Comparison of ENCODE assay signal across 8 mouse cellular contexts in genomic region chr8:64206411-64206861, GRCm38 (mm10). TPM values are rescaled to one million over a fixed set of nuclear protein-coding genes. Genes with fewer than 3 reads are reported as not detected.
DNase-seq lines count a peak whose midpoint lies in the region; ATAC-seq lines count a peak whose summit lies in the region.

No protein-coding gene starts in this region.

- ATAC-seq in forebrain, embryonic 14.5 days, result peak; percentile 49; the same call in 1 of the 2 replicates

- peak; percentile 78 for DNase-seq in NIH3T3 (ENCODE audit: low read depth)
- peak; percentile 58 for DNase-seq in cerebellum, adult 11 months
- peak; percentile 62 for DNase-seq in forebrain, embryonic 14.5 days (ENCODE audit: low spot score)
- peak; percentile 6 to 10 for DNase-seq in heart, postnatal 36 days
- peak; percentile 8 to 17 for DNase-seq in layer of hippocampus, postnatal 25 days (ENCODE audit: extremely low spot score in 1 of 2, low spot score in 1 of 2)
- peak; percentile 25 for DNase-seq in lung, postnatal 14 days
- DNase-seq in right cerebral cortex, postnatal 14 days, result peak; percentile 37
- no peak for DNase-seq in thymus, postnatal 36 days

- peak overlapping the region; percentile 64 for H3K9ac ChIP-seq in forebrain, embryonic 14.5 days (ENCODE audit: low read length)

- under 1% methylated on average over 12 of the region's 12 CpGs for WGBS in forebrain, embryonic 14.5 days

- H3K27me3 ChIP-seq in forebrain, embryonic 14.5 days (replicated peaks; ENCODE audit: control insufficient read depth, insufficient read depth, low read length), result peaks cover 11% of the 10 kb centered on the region; the same call in 1 of the 2 replicates

- H3K4me2 ChIP-seq in forebrain, embryonic 14.5 days (ENCODE audit: low read length), result peak overlapping the region; percentile 77

- H3K4me1 ChIP-seq in forebrain, embryonic 14.5 days (ENCODE audit: control insufficient read depth, insufficient read depth, low read length), result peaks cover 10% of the 10 kb centered on the region

- H3K4me3 ChIP-seq in forebrain, embryonic 14.5 days (ENCODE audit: low read depth, low read length), result peak overlapping the region; percentile 62

- intact Hi-C loops in heart, postnatal 36 days (cut with DNase I), result loop anchor here (10.0 kb wide), 1 partner anchor 182 kb away; no protein-coding TSS in a partner anchor

- H3K27ac ChIP-seq in forebrain, embryonic 14.5 days (ENCODE audit: low read depth, low read length), result no peak overlapping the region

- H3K9me3 ChIP-seq in forebrain, embryonic 14.5 days (replicated peaks; ENCODE audit: control insufficient read depth, low read length), result no peaks in the 10 kb centered on the region

- no peaks in the 10 kb centered on the region for H3K36me3 ChIP-seq in forebrain, embryonic 14.5 days (ENCODE audit: control insufficient read depth, insufficient read depth, low read length)

RNA-seq across cellular contexts. Expression of gene Tll1, which starts 0.4 kb away (rescaled TPM):
- polyA plus RNA-seq in forebrain, embryonic 14.5 days (2014; fragmentation: Nextera tagmentation; extraction: Ambion mirVana), result 0.93 and 1.5 TPM in 2 replicates
- 1 to 10 TPM; 1.1 to 1.4 TPM for total RNA-seq in heart, postnatal 36 days (2021)
- 1 to 10 TPM; 4.2 to 4.4 TPM for total RNA-seq in layer of hippocampus, postnatal 25 days (2021)

Comparison
In these comparisons a context has a peak if more than half of its experiments do, and no peak if none do; other contexts are left out.
1. DNase-seq: peak in NIH3T3 (single experiment), cerebellum, adult 11 months (single experiment), forebrain, embryonic 14.5 days (single experiment), heart, postnatal 36 days (2 of 2), layer of hippocampus, postnatal 25 days (2 of 2), lung, postnatal 14 days (single experiment) and right cerebral cortex, postnatal 14 days (single experiment); none in thymus, postnatal 36 days (0 of 2).